Mouse (Mus musculus) cerebellum, adult 2 months (tissue): ENCODE measurements at regions not wholly inside any gene's neighbourhood (a gene's known extent, or its start where the extent isn't known, plus 50 kb on each side); places are given as distances from the start of the nearest gene placed in this dataset.

ENCODE experiments used
- CTCF ChIP-seq: fragments of 200-500 bp; IDR thresholded peaks from 2 replicates; pipeline ENCODE4 v1.5.1; 2011; ENCODE audit warnings: low read depth, mild to moderate bottlenecking, control low read depth, low read length, moderate library complexity, borderline replicate concordance; ENCODE audit not compliant: insufficient read depth
- POLR2A ChIP-seq: fragments of 200-500 bp; IDR thresholded peaks from 2 replicates; pipeline ENCODE4 v1.6.1; 2011; ENCODE audit warnings: low read length, control low read depth, borderline replicate concordance; ENCODE audit not compliant: insufficient read depth

GRCm38 (mm10) chr6:84362331-84362730 lies 231.4 kb downstream of the Cyp26b1 start:
- TF ChIP-seq CTCF: no peak
- no peak for TF ChIP-seq POLR2A
